Mouse (Mus musculus) neural tube, embryonic 14.5 days (tissue): ENCODE data around the gene Rccd1. TPM values are rescaled to one million over a fixed set of nuclear protein-coding genes. Genes with fewer than 3 reads are reported as not detected.
A peak's percentile ranks its signal among the peaks of the same experiment; 100 is the strongest.

Experiments used
- ATAC-seq: fragments of 200-750 bp; cut with Nextera tagmentation; 2 replicates; pipeline ENCODE4 v1.8.0; 2017; ENCODE audit warnings: low read depth, mild to moderate bottlenecking, moderate TSS enrichment, moderate library complexity
- H3K27ac ChIP-seq: fragments of 300-500 bp; sonication (generic); 2 replicates; pipeline ENCODE4 v1.5.1; 2014; ENCODE audit warnings: low read depth, mild to moderate bottlenecking, control low read depth, low read length, moderate library complexity, mixed read lengths
- H3K27me3 ChIP-seq: fragments of 300-500 bp; sonication (generic); 2 replicates; pipeline ENCODE4 v1.6.1; 2014; ENCODE audit warnings: low read length; ENCODE audit not compliant: control insufficient read depth, insufficient read depth
- H3K36me3 ChIP-seq: fragments of 300-500 bp; sonication (generic); 2 replicates; pipeline ENCODE4 v1.6.1; 2014; ENCODE audit warnings: low read length, mixed read lengths; ENCODE audit not compliant: control insufficient read depth, insufficient read depth
- H3K4me1 ChIP-seq: fragments of 300-500 bp; sonication (generic); 2 replicates; pipeline ENCODE4 v1.6.1; 2014; ENCODE audit warnings: low read length; ENCODE audit not compliant: control insufficient read depth, insufficient read depth
- H3K4me2 ChIP-seq: fragments of 300-500 bp; sonication (generic); 2 replicates; pipeline ENCODE4 v1.6.1; 2014; ENCODE audit warnings: mild to moderate bottlenecking, low read depth, low read length, control low read depth
- H3K4me3 ChIP-seq: fragments of 300-500 bp; sonication (generic); 2 replicates; pipeline ENCODE4 v1.5.1; 2014; ENCODE audit warnings: low read depth, low read length, control low read depth, mixed read lengths
- H3K9ac ChIP-seq: fragments of 300-500 bp; sonication (generic); replicated peaks from 2 replicates; pipeline ENCODE4 v1.6.1; 2014; ENCODE audit warnings: low read depth, mild to moderate bottlenecking, control low read depth, low read length, mixed read lengths
- H3K9me3 ChIP-seq: fragments of 300-500 bp; sonication (generic); 2 replicates; pipeline ENCODE4 v1.6.1; 2016; ENCODE audit warnings: low read length; ENCODE audit not compliant: control insufficient read depth
- WGBS: fragments of 180-500 bp; shearing (Covaris S2); extraction: QIAGEN DNeasy Blood & Tissue Kit; methylation state at CpG from one replicate; pipeline ENCODE4 v1.1.7; 2014; 5-methylcytosine and 5-hydroxymethylcytosine counted together
- polyA plus RNA-seq: library from polyadenylated mRNA; unstranded; fragments of >200 nt; fragmentation: Nextera tagmentation; extraction: Ambion mirVana; gene quantifications from 2 replicates; pipeline ENCODE4 v1.2.1, GENCODE M21; 2014

Gene Rccd1
- polyA plus RNA-seq, 1 experiment from 2014 or later = 20.1 TPM

GRCm38 (mm10) chr7:80283226-80283918 is 40.9 kb downstream of the Rccd1 start:
- H3K36me3 ChIP-seq = peaks cover 48% of the 10 kb centered on the region
- whole genome bisulfite sequencing = 84% methylated on average over 3 of the region's 3 CpGs
- H3K27ac ChIP-seq = no peak overlapping the region
- no peaks in the 10 kb centered on the region for H3K27me3 ChIP-seq
- H3K9ac ChIP-seq = no peak overlapping the region
- ATAC-seq = no peak
- H3K4me1 ChIP-seq = no peaks in the 10 kb centered on the region
- H3K9me3 ChIP-seq = no peaks in the 10 kb centered on the region
- H3K4me2 ChIP-seq = no peak overlapping the region
- no peak overlapping the region for H3K4me3 ChIP-seq

- 88% methylated on average over 3 of the region's 3 CpGs for WGBS
- peaks cover 48% of the 10 kb centered on the region for H3K36me3 ChIP-seq
- no peak for ATAC-seq
- H3K27ac ChIP-seq = no peak overlapping the region
- no peaks in the 10 kb centered on the region for H3K27me3 ChIP-seq
- no peaks in the 10 kb centered on the region for H3K9me3 ChIP-seq
- no peak overlapping the region for H3K4me2 ChIP-seq
- H3K9ac ChIP-seq = no peak overlapping the region
- H3K4me1 ChIP-seq = no peaks in the 10 kb centered on the region
- H3K4me3 ChIP-seq = no peak overlapping the region
Measured at GRCm38 (mm10) chr7:80281646-80282045, 42.6 kb downstream of the Rccd1 start.

GRCm38 (mm10) chr7:80280998-80281397 is 43.3 kb downstream of the Rccd1 start:
- H3K27ac ChIP-seq = no peak overlapping the region
- no peaks in the 10 kb centered on the region for H3K27me3 ChIP-seq
- no peak overlapping the region for H3K9ac ChIP-seq
- H3K4me2 ChIP-seq = no peak overlapping the region
- no peak for ATAC-seq
- no peak overlapping the region for H3K4me3 ChIP-seq
- H3K9me3 ChIP-seq = no peaks in the 10 kb centered on the region
- no peaks in the 10 kb centered on the region for H3K4me1 ChIP-seq
- H3K36me3 ChIP-seq = peaks cover 50% of the 10 kb centered on the region
- WGBS = 97% methylated on average over 2 of the region's 2 CpGs

- peaks cover 51% of the 10 kb centered on the region for H3K36me3 ChIP-seq
- H3K4me1 ChIP-seq = no peaks in the 10 kb centered on the region
- H3K4me3 ChIP-seq = no peak overlapping the region
- H3K4me2 ChIP-seq = no peak overlapping the region
- no peak for ATAC-seq
- no peaks in the 10 kb centered on the region for H3K9me3 ChIP-seq
- H3K9ac ChIP-seq = no peak overlapping the region
- no peaks in the 10 kb centered on the region for H3K27me3 ChIP-seq
- no peak overlapping the region for H3K27ac ChIP-seq
- WGBS = 87% methylated on average over 10 of the region's 10 CpGs
Measured at GRCm38 (mm10) chr7:80280032-80280431, 44.2 kb downstream of the Rccd1 start.

GRCm38 (mm10) chr7:80276374-80276773 is 47.9 kb downstream of the Rccd1 start:
- WGBS = 94% methylated on average over 4 of the region's 4 CpGs
- ATAC-seq = no peak
- peaks cover 52% of the 10 kb centered on the region for H3K36me3 ChIP-seq

GRCm38 (mm10) chr7:80273456-80273855 is 50.8 kb downstream of the Rccd1 start:
- WGBS = 97% methylated on average over 2 of the region's 2 CpGs
- H3K36me3 ChIP-seq = peaks cover 48% of the 10 kb centered on the region

More at GRCm38 (mm10) chr7:80276374-80276773, 47.9 kb downstream of the Rccd1 start:
- Histone ChIP-seq H3K9ac (no peak overlapping the region), H3K4me2 (no peak overlapping the region), H3K4me1 (no peaks in the 10 kb centered on the region), H3K27ac (no peak overlapping the region), H3K4me3 (no peak overlapping the region), H3K27me3 (no peaks in the 10 kb centered on the region), H3K9me3 (0 out of 2 replicates have a peak, but pooled peaks cover 4% of the 10 kb centered on the region)

GRCm38 (mm10) chr7:80269751-80270255 is 54.5 kb downstream of the Rccd1 start:
- peak overlapping the region; percentile 76 for H3K9ac ChIP-seq
- 0 out of 2 replicates have a peak, but pooled peaks cover 4% of the 10 kb centered on the region for H3K9me3 ChIP-seq
- H3K4me3 ChIP-seq = peak overlapping the region; percentile 78
- no peaks in the 10 kb centered on the region for H3K27me3 ChIP-seq
- H3K4me1 ChIP-seq = peaks cover 16% of the 10 kb centered on the region
- peaks cover 35% of the 10 kb centered on the region for H3K36me3 ChIP-seq
- peak overlapping the region; percentile 67 for H3K4me2 ChIP-seq
- H3K27ac ChIP-seq = peak overlapping the region; percentile 70
- under 1% methylated on average over 23 of the region's 23 CpGs for WGBS
- ATAC-seq = no peak; the same call in 1 of the 2 replicates

More at GRCm38 (mm10) chr7:80273456-80273855, 50.8 kb downstream of the Rccd1 start:
- no peaks in the 10 kb centered on the region for H3K27me3 ChIP-seq
- no peak overlapping the region for H3K4me3 ChIP-seq
- H3K4me2 ChIP-seq = no peak overlapping the region
- H3K27ac ChIP-seq = no peak overlapping the region
- H3K9me3 ChIP-seq = 0 out of 2 replicates have a peak, but pooled peaks cover 4% of the 10 kb centered on the region
- peaks cover 16% of the 10 kb centered on the region for H3K4me1 ChIP-seq
- no peak overlapping the region for H3K9ac ChIP-seq
- no peak for ATAC-seq

- ATAC-seq = peak; percentile 92
- Histone ChIP-seq H3K4me3 (peak within 1 kb of the TSS; percentile 78), H3K4me1 (peaks cover 16% of the 10 kb centered on the region), H3K9ac (peak within 1 kb of the TSS; percentile 76), H3K9me3 (0 out of 2 replicates have a peak, but pooled peaks cover under 1% of the 10 kb centered on the region), H3K4me2 (peak within 1 kb of the TSS; percentile 67), H3K36me3 (peaks cover 35% of the 10 kb centered on the region), H3K27me3 (no peaks in the 10 kb centered on the region), H3K27ac (peak within 1 kb of the TSS; percentile 70)
- WGBS = 5% methylated on average over 21 of the region's 21 CpGs
Measured at GRCm38 (mm10) chr7:80268897-80269750, 55.1 kb downstream of the Rccd1 start, which contains the start of gene Vps33b. Gene Vps33b (plus strand): TSS chr7:80269649.
